12 mouse cellular contexts compared by ENCODE assay signal in genomic region chr8:72302986-72303612, GRCm38 (mm10). TPM values are rescaled to one million over a fixed set of nuclear protein-coding genes. Genes with fewer than 3 reads are reported as not detected.
A peak's percentile ranks its signal among the peaks of the same experiment; 100 is the strongest.
DNase-seq lines count a peak whose midpoint lies in the region; ATAC-seq and TF ChIP-seq lines count a peak whose summit lies in the region.
"Had no signal": no experiment of that assay in that cellular context is flagged by ENCODE, and none has a peak within 500 bp of the region (broad histone marks: within the 10 kb centered on the region; RNA-seq: fewer than 3 reads in every experiment).

No protein-coding gene starts in this region.

- no peaks in the 10 kb centered on the region for H3K9me3 ChIP-seq in lung, postnatal 0 days (ENCODE audit: low read length)
- H3K9me3 ChIP-seq in forebrain, embryonic 14.5 days (replicated peaks; ENCODE audit: control insufficient read depth, low read length) = no peaks in the 10 kb centered on the region
- H3K9me3 ChIP-seq: forebrain, embryonic 13.5 days; liver, embryonic 15.5 days had no signal

- no peak for DNase-seq in left cerebral cortex, adult 2 months (ENCODE audit: extremely low spot score in 1 of 2, low spot score in 2 of 2)
- DNase-seq in left cerebral cortex, postnatal 36 days (ENCODE audit: low spot score in 2 of 2) = no peak
- peak; percentile 37 for DNase-seq in adrenal gland, postnatal 14 days
- DNase-seq in fibroblast of lung, adult 2 months (ENCODE audit: low read depth) = peak; percentile 77
- DNase-seq in lung, postnatal 0 days (ENCODE audit: low spot score) = peak; percentile 24
- DNase-seq in thymus, postnatal 25 days = no peak
- no peak for DNase-seq in thymus, postnatal 14 days
- no peak for DNase-seq in forebrain, embryonic 14.5 days (ENCODE audit: low spot score)
- DNase-seq: cerebellum, adult 11 months had no signal

- WGBS in lung, postnatal 0 days = 45% methylated on average over 8 of the region's 8 CpGs
- 71% methylated on average over 8 of the region's 8 CpGs for WGBS in forebrain, embryonic 14.5 days

- H3K4me1 ChIP-seq in lung, postnatal 0 days (ENCODE audit: insufficient read depth, low read depth, low read length) = peaks cover 4% of the 10 kb centered on the region; the same call in 1 of the 2 replicates
- no peaks in the 10 kb centered on the region for H3K4me1 ChIP-seq in forebrain, embryonic 14.5 days (ENCODE audit: control insufficient read depth, insufficient read depth, low read length)

- no peaks in the 10 kb centered on the region for H3K36me3 ChIP-seq in lung, postnatal 0 days (ENCODE audit: insufficient read depth, low read length)
- H3K36me3 ChIP-seq in forebrain, embryonic 14.5 days (ENCODE audit: control insufficient read depth, insufficient read depth, low read length) = no peaks in the 10 kb centered on the region
- H3K36me3 ChIP-seq: liver, embryonic 15.5 days had no signal

- TF ChIP-seq CTCF in left cerebral cortex, adult 2 months (IDR thresholded peaks at IDR 0.05) = no peak
- no peak for TF ChIP-seq CTCF in lung, postnatal 0 days (IDR thresholded peaks at IDR 0.05)

- no peak overlapping the region for H3K4me3 ChIP-seq in left cerebral cortex, adult 2 months
- H3K4me3 ChIP-seq in lung, postnatal 0 days (ENCODE audit: low read depth, low read length) = no peak overlapping the region
- no peak overlapping the region for H3K4me3 ChIP-seq in forebrain, embryonic 14.5 days (ENCODE audit: low read depth, low read length)
- H3K4me3 ChIP-seq: forebrain, embryonic 13.5 days; liver, embryonic 15.5 days had no signal

- intact Hi-C loops in left cerebral cortex, adult 2 months (cut with DNase I) = no loop called here
- intact Hi-C loops in left cerebral cortex, postnatal 36 days (cut with DNase I) = no loop called here

- H3K27ac ChIP-seq in left cerebral cortex, adult 2 months = peak overlapping the region; percentile 79
- peak overlapping the region; percentile 84 for H3K27ac ChIP-seq in lung, postnatal 0 days (ENCODE audit: low read length)
- H3K27ac ChIP-seq in forebrain, embryonic 14.5 days (ENCODE audit: low read depth, low read length) = no peak overlapping the region
- H3K27ac ChIP-seq: forebrain, embryonic 13.5 days; liver, embryonic 15.5 days had no signal

- no peak for TF ChIP-seq EP300 in lung, postnatal 0 days (IDR thresholded peaks at IDR 0.05)

- peak; percentile 18; the same call in 1 of the 2 replicates for ATAC-seq in lung, postnatal 0 days
- ATAC-seq in forebrain, embryonic 14.5 days = no peak
- ATAC-seq: forebrain, embryonic 13.5 days had no signal

- no peaks in the 10 kb centered on the region for H3K27me3 ChIP-seq in lung, postnatal 0 days (replicated peaks; ENCODE audit: insufficient read depth, low read length)
- H3K27me3 ChIP-seq in forebrain, embryonic 14.5 days (replicated peaks; ENCODE audit: control insufficient read depth, insufficient read depth, low read length) = no peaks in the 10 kb centered on the region
- H3K27me3 ChIP-seq: forebrain, embryonic 13.5 days; liver, embryonic 15.5 days; Patski had no signal

- no peak overlapping the region; the same call in 1 of the 2 replicates for H3K4me2 ChIP-seq in lung, postnatal 0 days (replicated peaks; ENCODE audit: low read depth, low read length)
- H3K4me2 ChIP-seq in forebrain, embryonic 14.5 days (ENCODE audit: low read length) = no peak overlapping the region
- H3K4me2 ChIP-seq: forebrain, embryonic 13.5 days had no signal

- no peak overlapping the region for H3K9ac ChIP-seq in lung, postnatal 0 days (replicated peaks; ENCODE audit: low read depth)
- no peak overlapping the region for H3K9ac ChIP-seq in forebrain, embryonic 14.5 days (ENCODE audit: low read length)
- H3K9ac ChIP-seq: forebrain, embryonic 13.5 days; liver, embryonic 15.5 days had no signal

RNA-seq across cellular contexts. Expression of gene Gm10282, which starts 2.0 kb away (rescaled TPM):
- 1 to 10 TPM; 3.9 to 6.2 TPM for total RNA-seq in left cerebral cortex, adult 2 months (2021)
- 1 to 10 TPM; 5.2 to 6.4 TPM for total RNA-seq in left cerebral cortex, postnatal 36 days (2021)
- 16.0 and 16.8 TPM in 2 replicates for total RNA-seq in adrenal gland, postnatal 14 days (2021)
- 5.7 and 6.1 TPM in 2 replicates for polyA plus RNA-seq in lung, postnatal 0 days (2015; fragmentation: Nextera tagmentation; extraction: Ambion mirVana)
- 24.8 and 31.0 TPM in 2 replicates for polyA plus RNA-seq in forebrain, embryonic 14.5 days (2014; fragmentation: Nextera tagmentation; extraction: Ambion mirVana)

RNA-seq across cellular contexts. Expression of gene Klf2, which starts 15.7 kb away (rescaled TPM):
- total RNA-seq in left cerebral cortex, adult 2 months (2021) = 10 to 100 TPM; 17.1 to 32.3 TPM
- total RNA-seq in left cerebral cortex, postnatal 36 days (2021) = 10 to 100 TPM; 13.5 to 22.2 TPM
- total RNA-seq in adrenal gland, postnatal 14 days (2021) = 73.8 and 95.6 TPM in 2 replicates
- 65.3 and 74.1 TPM in 2 replicates for polyA plus RNA-seq in lung, postnatal 0 days (2015; fragmentation: Nextera tagmentation; extraction: Ambion mirVana)
- polyA plus RNA-seq in forebrain, embryonic 14.5 days (2014; fragmentation: Nextera tagmentation; extraction: Ambion mirVana) = 3.7 and 4.2 TPM in 2 replicates

Comparison
In these comparisons a context has a peak if more than half of its experiments do, and no peak if none do; other contexts are left out.
1. DNase-seq: peak in adrenal gland, postnatal 14 days (single experiment), fibroblast of lung, adult 2 months (single experiment) and lung, postnatal 0 days (single experiment); none in left cerebral cortex, adult 2 months (0 of 2), left cerebral cortex, postnatal 36 days (0 of 2), thymus, postnatal 25 days (single experiment), thymus, postnatal 14 days (single experiment) and forebrain, embryonic 14.5 days (single experiment).